Comparison of ENCODE assay signal across 9 mouse cellular contexts in the genomic region with DNA sequence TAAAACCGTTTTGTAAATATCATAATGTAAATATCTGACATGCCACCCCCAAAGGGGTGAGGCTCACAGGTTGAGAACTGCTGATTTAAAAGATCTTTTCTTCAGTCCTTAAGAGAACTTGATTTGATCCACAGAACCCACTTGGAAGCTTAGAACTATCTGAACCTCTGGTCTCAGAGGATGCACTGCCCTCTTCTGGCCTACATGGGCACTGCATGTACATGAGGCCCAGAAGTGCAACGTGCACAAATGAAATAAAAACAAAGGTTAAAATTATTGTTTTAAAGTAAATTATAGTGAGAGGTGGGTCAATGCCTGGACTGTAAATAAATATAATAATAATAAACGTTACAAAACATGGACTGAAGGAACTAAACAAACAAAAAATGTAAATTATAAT.
DNase-seq lines count a peak whose midpoint lies in the region; ATAC-seq and TF ChIP-seq lines count a peak whose summit lies in the region.
"Had no signal": no experiment of that assay in that cellular context is flagged by ENCODE, and none has a peak within 500 bp of the region (broad histone marks: within the 10 kb centered on the region; RNA-seq: fewer than 3 reads in every experiment).

No protein-coding gene starts in this region.

- H3K9me3 ChIP-seq in hindbrain, embryonic 10.5 days: no peaks in the 10 kb centered on the region
- H3K9me3 ChIP-seq in hindbrain, embryonic 14.5 days (ENCODE audit: control insufficient read depth, low read length): no peaks in the 10 kb centered on the region
- peaks cover 41% of the 10 kb centered on the region for H3K9me3 ChIP-seq in CH12.LX (replicated peaks; ENCODE audit: low read length)
- H3K9me3 ChIP-seq in embryonic facial prominence, embryonic 11.5 days (replicated peaks; ENCODE audit: control insufficient read depth, low read length): no peaks in the 10 kb centered on the region
- no peaks in the 10 kb centered on the region for H3K9me3 ChIP-seq in forebrain, embryonic 13.5 days (replicated peaks)
- H3K9me3 ChIP-seq: stomach, embryonic 15.5 days had no signal

- TF ChIP-seq RAD21 in CH12.LX (IDR thresholded peaks at IDR 0.05; ENCODE audit: low read depth, low read length): peak; percentile 50

- in situ Hi-C loops in CH12.LX (cut with MboI; ENCODE audit: low pct_ligation_motif_present, low pct_unique_long_range_greater_than_20kb, low sequenced_read_pairs): no loop called here

- intact Hi-C loops in gastrocnemius, postnatal 36 days (cut with DNase I): no loop called here

- TF ChIP-seq POLR2A in CH12.LX (IDR thresholded peaks at IDR 0.05; ENCODE audit: low read depth, low read length): no peak

- no peak for TF ChIP-seq EP300 in CH12.LX (IDR thresholded peaks at IDR 0.05; ENCODE audit: low read length)

- ATAC-seq in hindbrain, embryonic 14.5 days (ENCODE audit: low FRiP score): no peak
- no peak for ATAC-seq in embryonic facial prominence, embryonic 11.5 days (replicated peaks; ENCODE audit: insufficient number of reproducible peaks, low FRiP score, low TSS enrichment, low read depth)
- no peak for ATAC-seq in forebrain, embryonic 13.5 days

- WGBS in hindbrain, embryonic 10.5 days: 54% methylated on average over 3 of the region's 3 CpGs
- whole genome bisulfite sequencing in hindbrain, embryonic 14.5 days: 65% methylated on average over 3 of the region's 3 CpGs
- WGBS in embryonic facial prominence, embryonic 11.5 days: 50% methylated on average over 3 of the region's 3 CpGs
- 59% methylated on average over 3 of the region's 3 CpGs for WGBS in forebrain, embryonic 13.5 days

- TF ChIP-seq CTCF in CH12.LX (conservative IDR thresholded peaks at IDR 0.05 in 1 of 2, IDR thresholded peaks at IDR 0.05 in 1 of 2; ENCODE audit: low read depth in 2 of 2, low read length in 2 of 2): peak in 1 of 2 experiments; percentile 63; a peak in 2 of 4 replicates

- peak; percentile 20 for DNase-seq in hindbrain, embryonic 10.5 days (ENCODE audit: low spot score)
- DNase-seq in hindbrain, embryonic 14.5 days (ENCODE audit: low spot score): no peak
- no peak for DNase-seq in CH12.LX (ENCODE audit: extremely low read depth)
- peak; percentile 40 for DNase-seq in adrenal gland, postnatal 14 days
- DNase-seq in embryonic facial prominence, embryonic 11.5 days (ENCODE audit: low spot score): peak; percentile 39
- DNase-seq in retina, postnatal 1 day: peak; percentile 23
- no peak for DNase-seq in gastrocnemius, postnatal 36 days

- H3K79me2 ChIP-seq in CH12.LX (replicated peaks; ENCODE audit: control insufficient read depth, extremely low read depth, insufficient read depth, poor library complexity, severe bottlenecking): no peaks in the 10 kb centered on the region

- H3K4me1 ChIP-seq in hindbrain, embryonic 10.5 days (replicated peaks): 0 out of 2 replicates have a peak, but pooled peaks cover 5% of the 10 kb centered on the region
- H3K4me1 ChIP-seq in hindbrain, embryonic 14.5 days (replicated peaks; ENCODE audit: control insufficient read depth, insufficient read depth, low read length): 0 out of 2 replicates have a peak, but pooled peaks cover 4% of the 10 kb centered on the region
- no peaks in the 10 kb centered on the region for H3K4me1 ChIP-seq in CH12.LX (ENCODE audit: control insufficient read depth in 1 of 2, insufficient read depth in 2 of 2)
- H3K4me1 ChIP-seq in embryonic facial prominence, embryonic 11.5 days (ENCODE audit: control insufficient read depth, insufficient read depth, low read length): no peaks in the 10 kb centered on the region
- peaks cover 11% of the 10 kb centered on the region; the same call in 1 of the 2 replicates for H3K4me1 ChIP-seq in forebrain, embryonic 13.5 days
- H3K4me1 ChIP-seq: stomach, embryonic 15.5 days had no signal

- no peak overlapping the region for H3K9ac ChIP-seq in hindbrain, embryonic 14.5 days
- no peak overlapping the region for H3K9ac ChIP-seq in CH12.LX (ENCODE audit: insufficient read depth, low read depth)
- no peak overlapping the region for H3K9ac ChIP-seq in embryonic facial prominence, embryonic 11.5 days (replicated peaks; ENCODE audit: low read length)
- no peak overlapping the region for H3K9ac ChIP-seq in forebrain, embryonic 13.5 days
- H3K9ac ChIP-seq: stomach, embryonic 15.5 days had no signal

- no peak overlapping the region for H3K27ac ChIP-seq in hindbrain, embryonic 10.5 days
- no peak overlapping the region for H3K27ac ChIP-seq in hindbrain, embryonic 14.5 days
- H3K27ac ChIP-seq in CH12.LX (ENCODE audit: insufficient read depth, low read depth): no peak overlapping the region
- H3K27ac ChIP-seq in embryonic facial prominence, embryonic 11.5 days (replicated peaks; ENCODE audit: low read depth, low read length): no peak overlapping the region
- no peak overlapping the region for H3K27ac ChIP-seq in forebrain, embryonic 13.5 days
- H3K27ac ChIP-seq: stomach, embryonic 15.5 days had no signal

- H3K27me3 ChIP-seq in hindbrain, embryonic 10.5 days (ENCODE audit: insufficient read depth, poor library complexity, severe bottlenecking): no peaks in the 10 kb centered on the region
- no peaks in the 10 kb centered on the region for H3K27me3 ChIP-seq in hindbrain, embryonic 14.5 days (ENCODE audit: control insufficient read depth, insufficient read depth, low read length)
- H3K27me3 ChIP-seq in CH12.LX (replicated peaks): no peaks in the 10 kb centered on the region
- H3K27me3 ChIP-seq in embryonic facial prominence, embryonic 11.5 days (ENCODE audit: control insufficient read depth, insufficient read depth, low read length): no peaks in the 10 kb centered on the region
- no peaks in the 10 kb centered on the region for H3K27me3 ChIP-seq in forebrain, embryonic 13.5 days
- H3K27me3 ChIP-seq: stomach, embryonic 15.5 days had no signal

- no peaks in the 10 kb centered on the region for H3K36me3 ChIP-seq in hindbrain, embryonic 10.5 days
- no peaks in the 10 kb centered on the region for H3K36me3 ChIP-seq in hindbrain, embryonic 14.5 days (replicated peaks; ENCODE audit: control insufficient read depth, insufficient read depth)
- no peaks in the 10 kb centered on the region for H3K36me3 ChIP-seq in CH12.LX (replicated peaks in 1 of 2; ENCODE audit: control insufficient read depth in 1 of 2, insufficient read depth in 1 of 2, low read length in 1 of 2)
- H3K36me3 ChIP-seq in embryonic facial prominence, embryonic 11.5 days (replicated peaks; ENCODE audit: control insufficient read depth, insufficient read depth, low read depth, low read length): no peaks in the 10 kb centered on the region
- H3K36me3 ChIP-seq in forebrain, embryonic 13.5 days (ENCODE audit: poor library complexity, severe bottlenecking): no peaks in the 10 kb centered on the region
- H3K36me3 ChIP-seq: stomach, embryonic 15.5 days had no signal

- dilution Hi-C loops in CH12.LX (cut with MboI; ENCODE audit: extremely low pct_ligation_motif_present, extremely low pct_unique_long_range_greater_than_20kb, low sequenced_read_pairs): no loop called here

- H3K4me2 ChIP-seq in hindbrain, embryonic 14.5 days (replicated peaks): no peak overlapping the region
- no peak overlapping the region for H3K4me2 ChIP-seq in CH12.LX (ENCODE audit: insufficient read depth, low read depth, poor library complexity, severe bottlenecking)
- H3K4me2 ChIP-seq in embryonic facial prominence, embryonic 11.5 days (ENCODE audit: low read depth, low read length): no peak overlapping the region
- H3K4me2 ChIP-seq in forebrain, embryonic 13.5 days: no peak overlapping the region
- H3K4me2 ChIP-seq: stomach, embryonic 15.5 days had no signal

- no peak overlapping the region for H3K4me3 ChIP-seq in hindbrain, embryonic 10.5 days
- no peak overlapping the region for H3K4me3 ChIP-seq in hindbrain, embryonic 14.5 days (replicated peaks; ENCODE audit: low read length)
- no peak overlapping the region for H3K4me3 ChIP-seq in CH12.LX (replicated peaks in 1 of 3; ENCODE audit: low read depth in 2 of 3, low read length in 2 of 3, poor library complexity in 1 of 3)
- H3K4me3 ChIP-seq in embryonic facial prominence, embryonic 11.5 days (ENCODE audit: low read depth, low read length): no peak overlapping the region
- H3K4me3 ChIP-seq in forebrain, embryonic 13.5 days: no peak overlapping the region
- H3K4me3 ChIP-seq: stomach, embryonic 15.5 days had no signal

TF ChIP-seq in CH12.LX, 34 proteins besides CTCF, POLR2A, EP300 and RAD21:
- TF ChIP-seq SMC3 (IDR thresholded peaks at IDR 0.05; ENCODE audit: low read depth, low read length): peak; percentile 44
- no peak for TF ChIP-seq GABPA (IDR thresholded peaks at IDR 0.05; ENCODE audit: insufficient replicate concordance, low read depth, low read length)
- TF ChIP-seq ZMIZ1 (IDR thresholded peaks at IDR 0.05; ENCODE audit: low read depth, low read length): no peak

Comparison
In these comparisons a context has a peak if more than half of its experiments do, and no peak if none do; other contexts are left out.
1. DNase-seq: peak in hindbrain, embryonic 10.5 days (single experiment), adrenal gland, postnatal 14 days (single experiment), embryonic facial prominence, embryonic 11.5 days (single experiment) and retina, postnatal 1 day (single experiment); none in hindbrain, embryonic 14.5 days (single experiment), CH12.LX (single experiment) and gastrocnemius, postnatal 36 days (0 of 2).